Mouse (Mus musculus) embryonic stem cell, embryonic (primary cell): ENCODE data around the gene Snrpc.

Source experiments
- CTCF ChIA-PET, 4 experiments: fragments of 300-600 bp in 2 of 4; fragments of 350-600 bp in 2 of 4; sonication (Branson Sonifier 250); formaldehyde crosslinking; loops; one replicate each; lab custom pipeline; 2022; ENCODE audit warnings: inconsistent platforms in 2 of 4; lab: Charles Lee
- POLR2A ChIA-PET, 4 experiments: fragments of 300-600 bp in 2 of 4; fragments of 350-600 bp in 2 of 4; sonication (Branson Sonifier 250); formaldehyde crosslinking; loops; one replicate each; lab custom pipeline; 2022; ENCODE audit warnings: antibody characterized with exemption in 4 of 4, inconsistent platforms in 1 of 4; lab: Charles Lee

Snrpc gene

GRCm38 (mm10) chr17:27804803-27805770 is 32.9 kb upstream of the Snrpc start:
- POLR2A ChIA-PET, result interaction anchor here in 2 of 4 experiments (0.6 to 3.1 kb wide), 8 partner anchors 8 to 275 kb away, joined by 3 to 8 read pairs (median 4); partner anchors contain the start of genes Tcp11 (in 1 of the 2) and Uhrf1bp1 (in 1 of the 2)

GRCm38 (mm10) chr17:27807542-27808078 is 30.3 kb upstream of the Snrpc start:
- CTCF ChIA-PET, result interaction anchor here in 2 of 4 experiments (0.6 to 1.2 kb wide), 3 partner anchors 19 to 46 kb away, joined by 3 to 5 read pairs (median 4); no protein-coding TSS in a partner anchor
- POLR2A ChIA-PET, result interaction anchor here in 2 of 4 experiments (0.9 to 3.1 kb wide), 7 partner anchors 9 to 242 kb away, joined by 3 to 8 read pairs (median 3); partner anchors contain the start of gene AI413582 (in 1 of the 2)

More at GRCm38 (mm10) chr17:27804803-27805770, 32.9 kb upstream of the Snrpc start:
- CTCF ChIA-PET, result interaction anchor here in 3 of 4 experiments (0.9 to 1.6 kb wide), 6 partner anchors 22 to 275 kb away, joined by 3 to 6 read pairs (median 3); partner anchors contain the start of gene Tcp11 (in 1 of the 3)

GRCm38 (mm10) chr17:27810569-27811331 is 27.2 kb upstream of the Snrpc start:
- CTCF ChIA-PET, result interaction anchor here in 1 of 4 experiments (0.5 kb wide), 1 partner anchor 108 kb away, joined by 3 read pairs; no protein-coding TSS in a partner anchor
- POLR2A ChIA-PET, result interaction anchor here in 3 of 4 experiments (0.6 to 2.4 kb wide), 12 partner anchors 9 to 1752 kb away, joined by 3 to 13 read pairs (median 4); partner anchors contain the start of gene Hmga1 (in 1 of the 3)

GRCm38 (mm10) chr17:27811980-27812379 is 26.0 kb upstream of the Snrpc start:
- CTCF ChIA-PET, result interaction anchor here in 1 of 4 experiments (1.0 kb wide), 1 partner anchor 43 kb away, joined by 4 read pairs; no protein-coding TSS in a partner anchor
- POLR2A ChIA-PET, result interaction anchor here in 2 of 4 experiments (1.0 to 2.4 kb wide), 4 partner anchors 10 to 104 kb away, joined by 3 to 13 read pairs (median 4); no protein-coding TSS in a partner anchor

GRCm38 (mm10) chr17:27814606-27815005 is 23.3 kb upstream of the Snrpc start:
- CTCF ChIA-PET, result interaction anchor here in 2 of 4 experiments (0.5 to 0.8 kb wide), 2 partner anchors 15 to 49 kb away, joined by 3 read pairs; no protein-coding TSS in a partner anchor
- POLR2A ChIA-PET, result interaction anchor here in 3 of 4 experiments (0.5 to 2.1 kb wide), 5 partner anchors 8 to 263 kb away, joined by 3 to 5 read pairs (median 4); partner anchors contain the start of gene Uhrf1bp1 (in 1 of the 3)

- ChIA-PET POLR2A (interaction anchor here in 3 of 4 experiments (0.5 to 1.9 kb wide), 16 partner anchors 11 to 307 kb away, joined by 3 to 8 read pairs (median 4); partner anchors contain the start of gene Uhrf1bp1 (in 1 of the 3)), CTCF (interaction anchor here in 2 of 4 experiments (0.7 to 1.0 kb wide), 2 partner anchors 26 to 494 kb away, joined by 3 read pairs; partner anchors contain the start of gene Fance (in 1 of the 2))
Observed at GRCm38 (mm10) chr17:27819011-27819410, 18.9 kb upstream of the Snrpc start.

- ChIA-PET POLR2A (interaction anchor here in 3 of 4 experiments (0.5 to 1.9 kb wide), 16 partner anchors 11 to 239 kb away, joined by 3 to 8 read pairs (median 4); partner anchors contain the start of gene Uhrf1bp1 (in 1 of the 3)), CTCF (no interaction called here)
Observed at GRCm38 (mm10) chr17:27819521-27819970, 18.4 kb upstream of the Snrpc start.

GRCm38 (mm10) chr17:27819971-27820567 is 17.9 kb upstream of the Snrpc start:
- ChIA-PET CTCF (interaction anchor here in 1 of 4 experiments (0.6 kb wide), 1 partner anchor 176 kb away, joined by 5 read pairs; no protein-coding TSS in a partner anchor), POLR2A (interaction anchor here in 3 of 4 experiments (0.5 to 1.7 kb wide), 13 partner anchors 13 to 174 kb away, joined by 3 to 7 read pairs (median 3); partner anchors contain the start of gene Uhrf1bp1 (in 1 of the 3))

- ChIA-PET CTCF (interaction anchor here in 1 of 4 experiments (0.6 kb wide), 1 partner anchor 176 kb away, joined by 5 read pairs; no protein-coding TSS in a partner anchor), POLR2A (interaction anchor here in 3 of 4 experiments (0.5 to 1.7 kb wide), 15 partner anchors 10 to 253 kb away, joined by 3 to 7 read pairs (median 3); no protein-coding TSS in a partner anchor)
Observed at GRCm38 (mm10) chr17:27820568-27821406, 17.2 kb upstream of the Snrpc start, which contains the start of gene D17Wsu92e. D17Wsu92e (minus strand) TSS chr17:27820648.

GRCm38 (mm10) chr17:27821407-27822338 is 16.3 kb upstream of the Snrpc start:
- ChIA-PET POLR2A (interaction anchor here in 2 of 4 experiments (0.5 to 1.2 kb wide), 8 partner anchors 11 to 253 kb away, joined by 3 to 6 read pairs (median 3); no protein-coding TSS in a partner anchor), CTCF (no interaction called here)

GRCm38 (mm10) chr17:27823142-27823905 is 14.6 kb upstream of the Snrpc start:
- ChIA-PET POLR2A (interaction anchor here in 1 of 4 experiments (0.7 to 1.6 kb wide), 2 partner anchors 16 to 1570 kb away, joined by 3 to 6 read pairs; no protein-coding TSS in a partner anchor), CTCF (no interaction called here)

- CTCF ChIA-PET, result interaction anchor here in 1 of 4 experiments (0.6 to 0.7 kb wide), 2 partner anchors 37 to 197 kb away, joined by 3 read pairs; no protein-coding TSS in a partner anchor
- POLR2A ChIA-PET, result interaction anchor here in 2 of 4 experiments (1.0 to 1.6 kb wide), 2 partner anchors 15 to 18 kb away, joined by 3 to 6 read pairs; no protein-coding TSS in a partner anchor
Observed at GRCm38 (mm10) chr17:27824941-27825340, 13.0 kb upstream of the Snrpc start.

GRCm38 (mm10) chr17:27825539-27825938 is 12.4 kb upstream of the Snrpc start:
- CTCF ChIA-PET, result interaction anchor here in 2 of 4 experiments (0.7 to 1.0 kb wide), 2 partner anchors 14 to 1101 kb away, joined by 3 read pairs; no protein-coding TSS in a partner anchor
- POLR2A ChIA-PET, result interaction anchor here in 2 of 4 experiments (1.0 to 1.8 kb wide), 5 partner anchors 19 to 196 kb away, joined by 3 to 7 read pairs (median 4); partner anchors contain the start of gene Uhrf1bp1 (in 1 of the 2)
